Mouse (Mus musculus): ENCODE results near the gene Slc25a34. TPM values are rescaled to one million over a fixed set of nuclear protein-coding genes. Genes with fewer than 3 reads are reported as not detected.

Slc25a34 gene
- polyA plus RNA-seq, 1 experiment = 12.3 TPM

GRCm38 (mm10) chr4:141654509-141654908, 30.9 kb upstream of the Slc25a34 start:
- 95% methylated on average over 6 of the region's 6 CpGs for WGBS
- Histone ChIP-seq H3K4me3 (ENCODE audit: control insufficient read depth, insufficient read depth, low read length) (no peak overlapping the region), H3K27ac (ENCODE audit: control insufficient read depth, insufficient read depth, low read length) (no peak overlapping the region), H3K4me1 (replicated peaks; ENCODE audit: control insufficient read depth, insufficient read depth, low read length) (no peaks in the 10 kb centered on the region; the same call in 1 of the 2 replicates), H3K36me3 (ENCODE audit: control insufficient read depth, insufficient read depth, low read length) (no peaks in the 10 kb centered on the region), H3K27me3 (ENCODE audit: control insufficient read depth, insufficient read depth, low read length) (no peaks in the 10 kb centered on the region)
- DNase-seq = no peak
- TF ChIP-seq POLR2A (IDR thresholded peaks at IDR 0.05; ENCODE audit: control insufficient read depth, extremely low read depth, insufficient read depth, low read length, poor library complexity) (no peak), CTCF (IDR thresholded peaks at IDR 0.05; ENCODE audit: borderline replicate concordance, control insufficient read depth, extremely low read depth, insufficient read depth, low read length, poor library complexity) (no peak)

- no peaks in the 10 kb centered on the region for H3K27me3 ChIP-seq (ENCODE audit: control insufficient read depth, insufficient read depth, low read length)
- H3K36me3 ChIP-seq (ENCODE audit: control insufficient read depth, insufficient read depth, low read length) = no peaks in the 10 kb centered on the region
- H3K4me1 ChIP-seq (replicated peaks; ENCODE audit: control insufficient read depth, insufficient read depth, low read length) = no peaks in the 10 kb centered on the region; the same call in 1 of the 2 replicates
- WGBS = 96% methylated on average over 13 of the region's 13 CpGs
- H3K27ac ChIP-seq (ENCODE audit: control insufficient read depth, insufficient read depth, low read length) = no peak overlapping the region
- TF ChIP-seq CTCF (IDR thresholded peaks at IDR 0.05; ENCODE audit: borderline replicate concordance, control insufficient read depth, extremely low read depth, insufficient read depth, low read length, poor library complexity) = no peak
- no peak for TF ChIP-seq POLR2A (IDR thresholded peaks at IDR 0.05; ENCODE audit: control insufficient read depth, extremely low read depth, insufficient read depth, low read length, poor library complexity)
- H3K4me3 ChIP-seq (ENCODE audit: control insufficient read depth, insufficient read depth, low read length) = no peak overlapping the region
- no peak for DNase-seq
Measured at GRCm38 (mm10) chr4:141653813-141654212, 30.2 kb upstream of the Slc25a34 start.

- TF ChIP-seq POLR2A (IDR thresholded peaks at IDR 0.05; ENCODE audit: control insufficient read depth, extremely low read depth, insufficient read depth, low read length, poor library complexity) (no peak), CTCF (IDR thresholded peaks at IDR 0.05; ENCODE audit: borderline replicate concordance, control insufficient read depth, extremely low read depth, insufficient read depth, low read length, poor library complexity) (no peak)
- Histone ChIP-seq H3K36me3 (ENCODE audit: control insufficient read depth, insufficient read depth, low read length) (no peaks in the 10 kb centered on the region), H3K4me3 (ENCODE audit: control insufficient read depth, insufficient read depth, low read length) (no peak overlapping the region), H3K4me1 (replicated peaks; ENCODE audit: control insufficient read depth, insufficient read depth, low read length) (no peaks in the 10 kb centered on the region; the same call in 1 of the 2 replicates), H3K27me3 (ENCODE audit: control insufficient read depth, insufficient read depth, low read length) (no peaks in the 10 kb centered on the region), H3K27ac (ENCODE audit: control insufficient read depth, insufficient read depth, low read length) (no peak overlapping the region)
- WGBS = 37% methylated on average over 8 of the region's 8 CpGs
- no peak for DNase-seq
Measured at GRCm38 (mm10) chr4:141653044-141653443, 29.4 kb upstream of the Slc25a34 start.

- no peak overlapping the region for H3K4me3 ChIP-seq (ENCODE audit: control insufficient read depth, insufficient read depth, low read length)
- WGBS = 97% methylated on average over 10 of the region's 10 CpGs
- H3K27ac ChIP-seq (ENCODE audit: control insufficient read depth, insufficient read depth, low read length) = no peak overlapping the region
- no peaks in the 10 kb centered on the region for H3K27me3 ChIP-seq (ENCODE audit: control insufficient read depth, insufficient read depth, low read length)
- no peaks in the 10 kb centered on the region; the same call in 1 of the 2 replicates for H3K4me1 ChIP-seq (replicated peaks; ENCODE audit: control insufficient read depth, insufficient read depth, low read length)
- no peak for DNase-seq
- no peak for TF ChIP-seq CTCF (IDR thresholded peaks at IDR 0.05; ENCODE audit: borderline replicate concordance, control insufficient read depth, extremely low read depth, insufficient read depth, low read length, poor library complexity)
- no peak for TF ChIP-seq POLR2A (IDR thresholded peaks at IDR 0.05; ENCODE audit: control insufficient read depth, extremely low read depth, insufficient read depth, low read length, poor library complexity)
- no peaks in the 10 kb centered on the region for H3K36me3 ChIP-seq (ENCODE audit: control insufficient read depth, insufficient read depth, low read length)
Measured at GRCm38 (mm10) chr4:141651944-141652343, 28.3 kb upstream of the Slc25a34 start.

GRCm38 (mm10) chr4:141651286-141651685, 27.7 kb upstream of the Slc25a34 start:
- TF ChIP-seq CTCF (IDR thresholded peaks at IDR 0.05; ENCODE audit: borderline replicate concordance, control insufficient read depth, extremely low read depth, insufficient read depth, low read length, poor library complexity) (no peak), POLR2A (IDR thresholded peaks at IDR 0.05; ENCODE audit: control insufficient read depth, extremely low read depth, insufficient read depth, low read length, poor library complexity) (no peak)
- Histone ChIP-seq H3K4me1 (replicated peaks; ENCODE audit: control insufficient read depth, insufficient read depth, low read length) (no peaks in the 10 kb centered on the region; the same call in 1 of the 2 replicates), H3K36me3 (ENCODE audit: control insufficient read depth, insufficient read depth, low read length) (no peaks in the 10 kb centered on the region), H3K27me3 (ENCODE audit: control insufficient read depth, insufficient read depth, low read length) (no peaks in the 10 kb centered on the region), H3K27ac (ENCODE audit: control insufficient read depth, insufficient read depth, low read length) (no peak overlapping the region), H3K4me3 (ENCODE audit: control insufficient read depth, insufficient read depth, low read length) (no peak overlapping the region)
- no peak for DNase-seq
- 95% methylated on average over 6 of the region's 6 CpGs for WGBS

GRCm38 (mm10) chr4:141649244-141649643, 25.6 kb upstream of the Slc25a34 start:
- TF ChIP-seq CTCF (IDR thresholded peaks at IDR 0.05; ENCODE audit: borderline replicate concordance, control insufficient read depth, extremely low read depth, insufficient read depth, low read length, poor library complexity) (no peak), POLR2A (IDR thresholded peaks at IDR 0.05; ENCODE audit: control insufficient read depth, extremely low read depth, insufficient read depth, low read length, poor library complexity) (no peak)
- H3K4me3 ChIP-seq (ENCODE audit: control insufficient read depth, insufficient read depth, low read length) = no peak overlapping the region
- DNase-seq = no peak
- H3K27ac ChIP-seq (ENCODE audit: control insufficient read depth, insufficient read depth, low read length) = no peak overlapping the region
- H3K4me1 ChIP-seq (replicated peaks; ENCODE audit: control insufficient read depth, insufficient read depth, low read length) = no peaks in the 10 kb centered on the region; the same call in 1 of the 2 replicates
- H3K27me3 ChIP-seq (ENCODE audit: control insufficient read depth, insufficient read depth, low read length) = no peaks in the 10 kb centered on the region
- H3K36me3 ChIP-seq (ENCODE audit: control insufficient read depth, insufficient read depth, low read length) = no peaks in the 10 kb centered on the region
- 95% methylated on average over 6 of the region's 6 CpGs for WGBS

- TF ChIP-seq POLR2A (IDR thresholded peaks at IDR 0.05; ENCODE audit: control insufficient read depth, extremely low read depth, insufficient read depth, low read length, poor library complexity) = no peak
- no peak for TF ChIP-seq CTCF (IDR thresholded peaks at IDR 0.05; ENCODE audit: borderline replicate concordance, control insufficient read depth, extremely low read depth, insufficient read depth, low read length, poor library complexity)
- no peak overlapping the region for H3K27ac ChIP-seq (ENCODE audit: control insufficient read depth, insufficient read depth, low read length)
- WGBS = 93% methylated on average over 5 of the region's 5 CpGs
- no peaks in the 10 kb centered on the region for H3K27me3 ChIP-seq (ENCODE audit: control insufficient read depth, insufficient read depth, low read length)
- DNase-seq = no peak
- no peaks in the 10 kb centered on the region for H3K4me1 ChIP-seq (replicated peaks; ENCODE audit: control insufficient read depth, insufficient read depth, low read length)
- H3K36me3 ChIP-seq (ENCODE audit: control insufficient read depth, insufficient read depth, low read length) = no peaks in the 10 kb centered on the region
- H3K4me3 ChIP-seq (ENCODE audit: control insufficient read depth, insufficient read depth, low read length) = no peak overlapping the region
Measured at GRCm38 (mm10) chr4:141648262-141648661, 24.6 kb upstream of the Slc25a34 start.
